16 mouse cellular contexts compared by ENCODE assay signal in the genomic region with DNA sequence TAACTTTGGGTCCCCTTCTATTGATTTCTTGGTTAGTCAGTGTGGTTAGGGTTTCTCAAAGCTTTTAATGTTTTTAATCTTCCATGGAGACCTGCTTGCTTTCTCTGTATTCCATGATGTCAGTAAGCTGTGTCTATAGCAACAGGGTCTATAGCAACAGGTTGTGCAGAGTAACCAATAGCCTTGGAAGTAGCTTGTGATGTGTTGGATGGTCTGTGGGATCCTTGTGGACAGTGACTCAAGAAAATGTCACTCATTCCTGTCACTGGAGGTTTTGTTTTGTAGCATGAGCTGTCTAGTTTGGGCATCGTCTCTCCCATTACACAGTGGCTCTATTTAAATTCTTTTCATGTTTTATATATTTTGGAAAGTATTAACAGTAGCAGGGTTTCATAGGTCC.
"Had no signal": no experiment of that assay in that cellular context is flagged by ENCODE, and none has a peak within 500 bp of the region (broad histone marks: within the 10 kb centered on the region; RNA-seq: fewer than 3 reads in every experiment).

No protein-coding gene starts in this region.

- H3K9me3 ChIP-seq: limb, embryonic 10.5 days; megakaryocyte, embryonic 14.5 days; midbrain, embryonic 12.5 days; neural tube, embryonic 13.5 days had no signal

- H3K4me1 ChIP-seq: megakaryocyte, embryonic 14.5 days; midbrain, embryonic 12.5 days; neural tube, embryonic 13.5 days had no signal

- H3K27me3 ChIP-seq: megakaryocyte, embryonic 14.5 days; midbrain, embryonic 12.5 days; neural tube, embryonic 13.5 days had no signal

- H3K36me3 ChIP-seq: limb, embryonic 10.5 days; midbrain, embryonic 12.5 days; neural tube, embryonic 13.5 days had no signal

- DNase-seq: kidney, adult 8-10 months; kidney, postnatal 25 days; lung, embryonic 14.5 days; lung, postnatal 10 days; retina, postnatal 1 day; right cerebral cortex, postnatal 4 days; spleen, adult 18-20 months had no signal

- H3K4me3 ChIP-seq: left cerebral cortex, adult 2 months; limb, embryonic 10.5 days; megakaryocyte, embryonic 14.5 days; midbrain, embryonic 12.5 days; myocyte; neural tube, embryonic 13.5 days had no signal

- H3K9ac ChIP-seq: lung, embryonic 14.5 days; midbrain, embryonic 12.5 days; neural tube, embryonic 13.5 days had no signal

- H3K4me2 ChIP-seq: liver, embryonic 11.5 days; lung, embryonic 14.5 days; midbrain, embryonic 12.5 days; neural tube, embryonic 13.5 days had no signal

- H3K27ac ChIP-seq: left cerebral cortex, adult 2 months; limb, embryonic 10.5 days; macrophage; midbrain, embryonic 12.5 days; neural tube, embryonic 13.5 days had no signal

- ATAC-seq: midbrain, embryonic 16.5 days had no signal
